Mouse (Mus musculus): ENCODE measurements around the gene Nol3.

DNA sequence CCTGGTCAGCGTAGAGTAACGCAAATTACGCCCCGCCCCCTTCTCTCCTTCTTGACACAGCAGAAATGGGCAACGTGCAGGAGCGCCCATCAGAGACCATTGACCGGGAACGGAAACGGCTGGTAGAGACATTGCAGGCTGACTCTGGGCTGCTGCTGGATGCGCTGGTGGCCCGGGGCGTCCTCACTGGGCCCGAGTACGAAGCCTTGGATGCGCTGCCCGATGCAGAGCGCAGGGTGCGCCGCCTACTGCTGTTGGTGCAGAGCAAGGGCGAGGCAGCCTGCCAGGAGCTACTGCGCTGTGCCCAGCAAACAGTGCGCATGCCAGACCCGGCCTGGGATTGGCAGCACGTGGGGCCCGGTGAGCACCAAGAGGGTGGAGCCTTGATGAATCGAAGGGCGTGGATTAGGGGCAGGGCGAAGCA lies 3.0 kb downstream of the Nol3 start:
- TF ChIP-seq CTCF (IDR thresholded peaks at IDR 0.05; ENCODE audit: insufficient read depth, low read depth, low read length), result no peak
- TF ChIP-seq POLR2A (IDR thresholded peaks at IDR 0.05; ENCODE audit: insufficient read depth, low read depth, low read length), result no peak
